Mouse (Mus musculus) heart, adult 2 months (tissue): Measurements from ENCODE around the gene Nup88.

Experiments used
- CTCF ChIP-seq: fragments of 200-600 bp; IDR thresholded peaks from 2 replicates; pipeline ENCODE4 v1.8.1; 2022; ENCODE audit warnings: antibody characterized with exemption, mild to moderate bottlenecking, moderate library complexity
- EP300 ChIP-seq: fragments of 200-500 bp; IDR thresholded peaks from 2 replicates; pipeline ENCODE4 v1.6.1; 2011; ENCODE audit warnings: low read depth, low read length, control low read depth; ENCODE audit not compliant: insufficient read depth
- POLR2A ChIP-seq: fragments of 200-500 bp; IDR thresholded peaks from 2 replicates; pipeline ENCODE4 v1.6.1; 2011; ENCODE audit warnings: mild to moderate bottlenecking, low read depth, low read length, control low read depth; ENCODE audit not compliant: insufficient read depth

GRCm38 (mm10) chr11:70980751-70981510 lies 11.2 kb upstream of the Nup88 start:
- no peak for TF ChIP-seq CTCF
- TF ChIP-seq EP300: no peak
- TF ChIP-seq POLR2A: no peak
